Mouse (Mus musculus): ENCODE results near the gene Vmn2r27. TPM values are rescaled to one million over a fixed set of nuclear protein-coding genes. Genes with fewer than 3 reads are reported as not detected.

Vmn2r27 gene
- polyA plus RNA-seq, 1 experiment from 2014 or later: not detected

Other genes with a start within 250 kb of the Vmn2r27 start
- not detected in 2 replicates for gene Vmn2r26, start 207.3 kb downstream of the Vmn2r27 start, polyA plus RNA-seq (2016; fragmentation: Nextera tagmentation; extraction: Ambion mirVana)
- not detected in 2 replicates for gene Cd163, start 72.8 kb upstream of the Vmn2r27 start, polyA plus RNA-seq (2016; fragmentation: Nextera tagmentation; extraction: Ambion mirVana)
- gene Pex5, start 183.2 kb upstream of the Vmn2r27 start, polyA plus RNA-seq (2016; fragmentation: Nextera tagmentation; extraction: Ambion mirVana): 65.9 and 66.0 TPM in 2 replicates
- 25.9 and 27.3 TPM in 2 replicates for gene Clstn3, start 232.9 kb upstream of the Vmn2r27 start, polyA plus RNA-seq (2016; fragmentation: Nextera tagmentation; extraction: Ambion mirVana)

Measured in forebrain, embryonic 12.5 days (tissue).